Mouse (Mus musculus): ENCODE data around the gene Qser1.

- no peak for TF ChIP-seq POLR2A (IDR thresholded peaks at IDR 0.05; ENCODE audit: control insufficient read depth, extremely low read depth, insufficient read depth, low read length, poor library complexity)
- no peak for TF ChIP-seq CTCF (IDR thresholded peaks at IDR 0.05; ENCODE audit: borderline replicate concordance, control insufficient read depth, extremely low read depth, insufficient read depth, low read length, poor library complexity)
Observed at GRCm38 (mm10) chr2:104846638-104847414, 30.3 kb upstream of the Qser1 start.
